Mouse (Mus musculus) cerebellum, adult 11 months (tissue): ENCODE measurements around the gene Gm10324.
"Not testable (repeated sequence)": the region's sequence is repeated elsewhere in the genome, so short reads cannot be mapped to it uniquely, and the experiment has no call there.

ENCODE experiments used
- DNase-seq: peaks from one replicate; pipeline ENCODE4 v3.0.0; 2022

The Gm10324 gene

DNA sequence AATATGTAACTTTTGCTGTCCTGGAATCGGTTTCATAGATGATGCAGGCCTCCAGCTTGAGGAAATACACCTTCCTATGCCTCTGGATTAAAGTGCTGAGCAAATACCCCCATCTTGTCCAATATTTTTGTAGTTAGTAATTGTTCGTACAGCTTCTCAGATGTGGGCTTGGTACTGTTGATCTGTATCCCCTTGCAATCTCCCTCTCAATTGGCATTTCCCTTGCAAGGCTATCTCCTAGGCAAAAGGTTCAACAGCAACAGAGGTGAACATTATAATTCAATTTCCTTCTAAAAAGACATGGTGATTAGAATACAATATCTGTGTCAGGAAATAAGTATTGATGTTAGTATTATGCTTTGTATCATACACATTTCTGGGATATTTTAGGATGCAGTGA, at the start of gene Gm10324:
Gm10324 (plus strand) TSS at position 301 of the 400 bp plus-strand sequence.
- not testable (repeated sequence) for DNase-seq
